Mouse (Mus musculus) limb, embryonic 12.5 days (tissue): ENCODE results near the gene Tex33. TPM values are rescaled to one million over a fixed set of nuclear protein-coding genes. Genes with fewer than 3 reads are reported as not detected.
"Not testable (repeated sequence)": the region's sequence is repeated elsewhere in the genome, so short reads cannot be mapped to it uniquely, and the experiment has no call there.

ENCODE experiments used
- ATAC-seq: fragments of 200-750 bp; cut with Nextera tagmentation; 2 replicates; pipeline ENCODE4 v1.8.0; 2017; ENCODE audit warnings: low read depth, moderate TSS enrichment; ENCODE audit not compliant: insufficient number of reproducible peaks, insufficient read depth, low FRiP score, low TSS enrichment
- H3K27ac ChIP-seq: fragments of 300-500 bp; sonication (generic); 2 replicates; pipeline ENCODE4 v1.5.1; 2016; ENCODE audit warnings: mild to moderate bottlenecking, moderate library complexity
- H3K27me3 ChIP-seq: fragments of 300-500 bp; sonication (generic); 2 replicates; pipeline ENCODE4 v1.6.1; 2016; ENCODE audit warnings: mild to moderate bottlenecking, moderate library complexity
- H3K36me3 ChIP-seq: fragments of 300-500 bp; sonication (generic); 2 replicates; pipeline ENCODE4 v1.6.1; 2016; ENCODE audit warnings: mild to moderate bottlenecking, moderate library complexity
- H3K4me1 ChIP-seq: fragments of 300-500 bp; sonication (generic); replicated peaks from 2 replicates; pipeline ENCODE4 v1.6.1; 2016
- H3K4me2 ChIP-seq: fragments of 300-500 bp; sonication (generic); 2 replicates; pipeline ENCODE4 v1.6.1; 2016; ENCODE audit warnings: mild to moderate bottlenecking, moderate library complexity
- H3K4me3 ChIP-seq: fragments of 300-500 bp; sonication (generic); replicated peaks from 2 replicates; pipeline ENCODE4 v1.5.1; 2016; ENCODE audit warnings: mild to moderate bottlenecking
- H3K9ac ChIP-seq: fragments of 300-500 bp; sonication (generic); replicated peaks from 2 replicates; pipeline ENCODE4 v1.6.1; 2016; ENCODE audit warnings: mild to moderate bottlenecking, moderate library complexity
- H3K9me3 ChIP-seq: fragments of 300-500 bp; sonication (generic); 2 replicates; pipeline ENCODE4 v1.6.1; 2016; ENCODE audit warnings: mild to moderate bottlenecking, moderate library complexity
- whole genome bisulfite sequencing: fragments of 180-500 bp; shearing (Covaris S2); methylation state at CpG from one replicate; pipeline ENCODE4 v1.1.7; 2016; 5-methylcytosine and 5-hydroxymethylcytosine counted together
- polyA plus RNA-seq: library from polyadenylated mRNA; unstranded; fragments of >200 nt; fragmentation: Nextera tagmentation; extraction: Ambion mirVana; gene quantifications from 2 replicates; pipeline ENCODE4 v1.2.1, GENCODE M21; 2016

Tex33 gene
- polyA plus RNA-seq, 1 experiment from 2014 or later, result not detected

GRCm38 (mm10) chr15:78372796-78373195 lies 22.9 kb downstream of the Tex33 start:
- Histone ChIP-seq H3K9me3 (no peaks in the 10 kb centered on the region), H3K36me3 (no peaks in the 10 kb centered on the region), H3K4me2 (no peak overlapping the region), H3K9ac (no peak overlapping the region), H3K27ac (no peak overlapping the region), H3K27me3 (peaks cover 26% of the 10 kb centered on the region), H3K4me3 (no peak overlapping the region), H3K4me1 (no peaks in the 10 kb centered on the region)
- ATAC-seq, result no peak
- 53% methylated on average over 3 of the region's 3 CpGs for WGBS

DNA sequence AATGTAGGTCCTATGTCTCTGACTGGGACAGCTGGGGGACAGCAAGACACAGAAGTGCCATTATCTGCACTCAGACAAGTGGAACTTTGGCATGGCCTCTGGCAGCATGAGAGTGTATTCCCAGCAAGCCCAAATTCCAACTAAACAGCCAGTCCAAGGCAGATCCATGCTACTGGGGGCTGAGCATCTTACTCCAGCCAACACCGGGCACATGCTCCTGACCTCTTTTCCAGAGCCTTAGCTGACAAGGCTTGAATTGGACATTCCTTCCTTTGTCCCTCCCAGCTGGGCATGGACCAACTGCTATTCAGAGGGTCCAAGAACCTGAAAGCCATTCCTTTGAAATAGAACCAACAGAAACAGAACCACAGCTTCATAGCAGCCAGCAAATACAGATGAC lies 26.1 kb downstream of the Tex33 start:
- H3K36me3 ChIP-seq, result no peaks in the 10 kb centered on the region
- H3K9me3 ChIP-seq, result no peaks in the 10 kb centered on the region
- H3K27me3 ChIP-seq, result peaks cover 29% of the 10 kb centered on the region
- no peak overlapping the region for H3K9ac ChIP-seq
- 77% methylated on average over 1 of the region's 1 CpGs for WGBS
- no peaks in the 10 kb centered on the region for H3K4me1 ChIP-seq
- ATAC-seq, result no peak
- H3K27ac ChIP-seq, result no peak overlapping the region
- H3K4me3 ChIP-seq, result no peak overlapping the region
- no peak overlapping the region for H3K4me2 ChIP-seq

DNA sequence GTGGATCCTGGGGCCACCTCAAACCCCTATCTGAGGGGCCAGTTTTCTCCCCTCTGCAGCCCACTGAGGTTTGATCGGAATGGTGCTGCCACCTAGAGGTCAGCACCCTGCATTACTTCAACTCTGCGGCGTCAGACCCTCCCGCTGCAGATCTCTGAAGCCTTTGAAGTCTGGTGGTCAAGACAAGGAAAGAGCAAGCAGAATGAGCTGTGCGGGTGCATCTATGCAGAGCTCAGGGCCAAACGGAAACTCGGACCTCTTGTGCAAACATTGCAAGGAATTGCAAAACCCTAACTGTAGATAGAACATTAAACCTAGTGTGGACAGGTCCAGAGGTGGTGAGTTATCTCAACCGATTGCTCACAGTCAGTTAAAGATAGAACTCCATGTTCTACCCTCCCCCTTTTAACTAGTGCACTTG lies 26.8 kb downstream of the Tex33 start:
- H3K4me3 ChIP-seq, result no peak overlapping the region
- 10% methylated on average over 8 of the region's 8 CpGs for WGBS
- H3K4me1 ChIP-seq, result no peaks in the 10 kb centered on the region
- H3K27me3 ChIP-seq, result peaks cover 29% of the 10 kb centered on the region
- H3K4me2 ChIP-seq, result no peak overlapping the region
- no peaks in the 10 kb centered on the region for H3K9me3 ChIP-seq
- H3K9ac ChIP-seq, result no peak overlapping the region
- ATAC-seq, result no peak
- no peak overlapping the region for H3K27ac ChIP-seq
- no peaks in the 10 kb centered on the region for H3K36me3 ChIP-seq

- ATAC-seq, result no peak
- Histone ChIP-seq H3K4me2 (no peak overlapping the region), H3K9me3 (no peaks in the 10 kb centered on the region), H3K4me1 (no peaks in the 10 kb centered on the region), H3K4me3 (no peak overlapping the region), H3K27ac (no peak overlapping the region), H3K36me3 (no peaks in the 10 kb centered on the region), H3K9ac (no peak overlapping the region), H3K27me3 (peaks cover 29% of the 10 kb centered on the region)
- 64% methylated on average over 3 of the region's 3 CpGs for WGBS
Measured at GRCm38 (mm10) chr15:78367811-78368210, 27.9 kb downstream of the Tex33 start.

DNA sequence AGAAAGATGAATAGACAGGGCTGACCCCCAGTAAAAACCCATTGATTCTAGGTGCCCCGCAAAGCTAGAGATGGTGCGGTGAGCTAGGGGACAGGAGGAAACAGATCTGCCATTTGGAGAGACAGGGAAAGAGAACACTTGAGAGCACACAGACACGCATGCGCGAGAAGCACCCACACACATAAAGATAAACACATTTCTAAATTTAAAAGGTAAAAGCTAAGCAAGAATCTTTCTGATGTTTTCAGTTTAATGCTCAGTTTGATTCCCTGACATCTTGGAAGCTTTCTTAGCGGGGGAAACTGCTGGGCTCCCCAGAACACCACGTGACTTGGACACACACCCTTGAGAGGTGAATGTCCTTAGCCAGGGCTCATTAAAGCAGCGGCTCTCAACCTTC lies 28.8 kb downstream of the Tex33 start:
- H3K9me3 ChIP-seq, result 0 out of 2 replicates have a peak, but pooled peaks cover 3% of the 10 kb centered on the region
- peaks cover 29% of the 10 kb centered on the region for H3K27me3 ChIP-seq
- H3K9ac ChIP-seq, result no peak overlapping the region
- no peaks in the 10 kb centered on the region for H3K4me1 ChIP-seq
- no peak for ATAC-seq
- no peaks in the 10 kb centered on the region for H3K36me3 ChIP-seq
- WGBS, result 79% methylated on average over 8 of the region's 8 CpGs
- H3K27ac ChIP-seq, result no peak overlapping the region
- no peak overlapping the region for H3K4me3 ChIP-seq
- H3K4me2 ChIP-seq, result no peak overlapping the region

DNA sequence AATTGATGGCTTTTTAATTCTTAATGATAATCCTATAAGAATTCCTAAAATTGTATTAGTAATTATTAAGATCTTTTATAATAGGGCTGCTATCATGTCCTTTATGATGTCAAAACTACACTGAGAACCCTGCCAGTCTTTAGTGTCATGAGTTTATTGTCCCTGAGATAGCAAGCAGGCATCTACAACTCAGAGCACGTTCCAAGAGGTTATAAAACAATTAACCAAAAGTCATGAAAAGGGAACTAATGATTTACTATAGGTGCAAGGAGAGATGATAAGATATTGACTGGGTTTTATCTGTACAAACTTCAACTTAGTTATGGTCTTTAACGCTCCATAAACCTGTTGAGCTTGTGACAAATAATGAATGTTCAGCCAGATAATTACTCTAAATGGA lies 29.8 kb downstream of the Tex33 start:
- Histone ChIP-seq H3K9ac (no peak overlapping the region), H3K36me3 (no peaks in the 10 kb centered on the region), H3K27me3 (peaks cover 24% of the 10 kb centered on the region), H3K4me2 (no peak overlapping the region), H3K27ac (no peak overlapping the region), H3K4me3 (no peak overlapping the region), H3K9me3 (0 out of 2 replicates have a peak, but pooled peaks cover 3% of the 10 kb centered on the region), H3K4me1 (no peaks in the 10 kb centered on the region)
- WGBS, result 30% methylated on average over 2 of the region's 2 CpGs
- no peak for ATAC-seq

GRCm38 (mm10) chr15:78355548-78355947 lies 40.2 kb downstream of the Tex33 start:
- no peaks in the 10 kb centered on the region for H3K36me3 ChIP-seq
- ATAC-seq, result no peak
- 90% methylated on average over 5 of the region's 5 CpGs for WGBS
- no peaks in the 10 kb centered on the region; the same call in 1 of the 2 replicates for H3K9me3 ChIP-seq
- H3K9ac ChIP-seq, result no peak overlapping the region
- H3K4me3 ChIP-seq, result no peak overlapping the region
- no peak overlapping the region for H3K4me2 ChIP-seq
- H3K27ac ChIP-seq, result no peak overlapping the region
- H3K4me1 ChIP-seq, result no peaks in the 10 kb centered on the region
- H3K27me3 ChIP-seq, result no peaks in the 10 kb centered on the region

GRCm38 (mm10) chr15:78354958-78355357 lies 40.8 kb downstream of the Tex33 start:
- no peaks in the 10 kb centered on the region for H3K36me3 ChIP-seq
- no peaks in the 10 kb centered on the region; the same call in 1 of the 2 replicates for H3K9me3 ChIP-seq
- no peak overlapping the region for H3K4me3 ChIP-seq
- no peak for ATAC-seq
- WGBS, result 0% methylated on average over 1 of the region's 1 CpGs
- no peaks in the 10 kb centered on the region for H3K4me1 ChIP-seq
- H3K9ac ChIP-seq, result no peak overlapping the region
- H3K27me3 ChIP-seq, result no peaks in the 10 kb centered on the region
- no peak overlapping the region for H3K27ac ChIP-seq
- no peak overlapping the region for H3K4me2 ChIP-seq

GRCm38 (mm10) chr15:78351586-78352165 lies 44.0 kb downstream of the Tex33 start:
- 69% methylated on average over 3 of the region's 3 CpGs for WGBS
- no peak for ATAC-seq
- Histone ChIP-seq H3K4me3 (no peak overlapping the region), H3K4me2 (no peak overlapping the region), H3K27ac (no peak overlapping the region), H3K9ac (no peak overlapping the region), H3K36me3 (no peaks in the 10 kb centered on the region), H3K4me1 (no peaks in the 10 kb centered on the region), H3K27me3 (no peaks in the 10 kb centered on the region), H3K9me3 (no peaks in the 10 kb centered on the region)

- no peaks in the 10 kb centered on the region for H3K9me3 ChIP-seq
- no peaks in the 10 kb centered on the region for H3K27me3 ChIP-seq
- 0 out of 2 replicates have a peak, but pooled peaks cover 2% of the 10 kb centered on the region for H3K4me1 ChIP-seq
- H3K4me2 ChIP-seq, result no peak overlapping the region
- no peak overlapping the region for H3K4me3 ChIP-seq
- H3K9ac ChIP-seq, result no peak overlapping the region
- H3K27ac ChIP-seq, result no peak overlapping the region
- no peaks in the 10 kb centered on the region for H3K36me3 ChIP-seq
- no peak for ATAC-seq
- WGBS, result 93% methylated on average over 3 of the region's 3 CpGs
Measured at GRCm38 (mm10) chr15:78344567-78344966, 51.1 kb downstream of the Tex33 start.

GRCm38 (mm10) chr15:78343683-78344082 lies 52.0 kb downstream of the Tex33 start:
- 12% methylated on average over 1 of the region's 1 CpGs for WGBS
- Histone ChIP-seq H3K36me3 (no peaks in the 10 kb centered on the region), H3K9ac (no peak overlapping the region), H3K4me2 (no peak overlapping the region), H3K9me3 (no peaks in the 10 kb centered on the region), H3K27me3 (no peaks in the 10 kb centered on the region), H3K4me3 (no peak overlapping the region), H3K27ac (no peak overlapping the region), H3K4me1 (0 out of 2 replicates have a peak, but pooled peaks cover 2% of the 10 kb centered on the region)
- ATAC-seq, result no peak

DNA sequence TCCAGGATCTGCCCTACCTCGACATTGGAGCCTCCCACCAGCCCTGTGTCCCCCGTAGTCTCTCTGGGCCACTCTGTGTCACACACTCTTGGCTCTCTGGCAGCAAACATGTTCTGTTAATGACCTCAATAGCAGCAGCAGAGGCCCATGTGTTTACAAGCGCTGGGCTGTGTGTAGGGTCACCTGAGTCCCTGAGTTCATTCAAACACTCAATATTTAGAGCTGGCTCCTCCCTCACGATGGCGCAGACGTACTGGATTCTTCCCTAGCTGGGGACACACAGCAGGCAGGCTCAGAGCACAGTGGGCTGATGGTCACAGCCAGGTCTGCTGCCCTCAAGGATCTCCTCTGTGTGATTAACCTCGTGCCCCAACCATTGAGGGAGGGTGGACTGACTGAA lies 54.8 kb downstream of the Tex33 start:
- 65% methylated on average over 7 of the region's 7 CpGs for WGBS
- ATAC-seq, H3K4me1 ChIP-seq, H3K27ac ChIP-seq, H3K9ac ChIP-seq, H3K36me3 ChIP-seq, H3K9me3 ChIP-seq, H3K4me3 ChIP-seq, H3K27me3 ChIP-seq, H3K4me2 ChIP-seq: not testable (repeated sequence)
